Mouse (Mus musculus) skeletal muscle tissue, postnatal 0 days (tissue): ENCODE measurements around the gene Fam243. TPM values are rescaled to one million over a fixed set of nuclear protein-coding genes. Genes with fewer than 3 reads are reported as not detected.

Experiments
- polyA plus RNA-seq: library from polyadenylated mRNA; unstranded; fragments of >200 nt; fragmentation: Nextera tagmentation; extraction: Ambion mirVana; gene quantifications from 2 replicates; pipeline ENCODE4 v1.2.1, GENCODE M21; 2015

Fam243 gene
- not detected in 2 replicates for polyA plus RNA-seq

DNA sequence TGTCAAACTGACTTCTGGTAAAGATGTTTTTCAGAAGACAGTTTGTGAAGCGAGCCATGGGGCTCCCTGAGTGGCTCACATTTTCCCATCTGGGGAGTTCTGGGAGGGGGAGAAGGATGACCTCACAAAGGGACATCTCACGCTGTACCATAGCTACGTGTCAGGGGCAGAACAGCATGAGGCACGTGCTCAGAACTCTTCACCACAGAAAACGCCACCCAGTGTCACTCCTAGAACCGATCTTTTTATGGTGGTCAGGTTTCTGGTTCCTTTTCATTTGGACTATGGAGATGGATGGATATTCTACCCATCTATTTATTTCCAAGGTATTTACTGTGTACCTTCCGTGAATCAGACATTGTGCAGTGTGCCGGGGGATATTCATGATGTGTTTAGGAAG lies at the start of gene Fam243:
TSS of gene Fam243 (minus strand) at position 101 of the 400 bp plus-strand sequence.

DNA sequence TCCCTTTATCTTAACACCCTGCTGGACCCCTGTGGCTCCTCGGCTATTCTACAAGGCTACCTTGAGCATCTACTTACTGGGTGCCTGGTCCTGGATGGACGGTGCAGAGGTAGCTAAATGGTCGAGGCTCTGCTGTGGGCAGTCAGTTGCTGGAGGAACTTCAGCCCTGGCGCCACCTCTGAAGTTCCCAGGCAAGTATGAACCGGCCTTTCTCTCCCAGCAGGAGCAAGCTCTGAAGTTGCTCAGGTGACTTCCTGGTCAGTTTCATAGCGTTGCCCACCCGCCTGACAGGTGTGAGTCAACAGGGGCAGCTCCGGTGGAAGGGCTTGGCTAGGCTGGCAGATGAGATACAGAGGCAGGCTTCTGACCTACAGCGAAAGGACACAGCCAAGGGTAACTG lies 38.0 kb upstream of the Fam243 start, which contains the start of gene Kcne1:
TSS of gene Kcne1 (minus strand) at position 240 of the 400 bp plus-strand sequence.

DNA sequence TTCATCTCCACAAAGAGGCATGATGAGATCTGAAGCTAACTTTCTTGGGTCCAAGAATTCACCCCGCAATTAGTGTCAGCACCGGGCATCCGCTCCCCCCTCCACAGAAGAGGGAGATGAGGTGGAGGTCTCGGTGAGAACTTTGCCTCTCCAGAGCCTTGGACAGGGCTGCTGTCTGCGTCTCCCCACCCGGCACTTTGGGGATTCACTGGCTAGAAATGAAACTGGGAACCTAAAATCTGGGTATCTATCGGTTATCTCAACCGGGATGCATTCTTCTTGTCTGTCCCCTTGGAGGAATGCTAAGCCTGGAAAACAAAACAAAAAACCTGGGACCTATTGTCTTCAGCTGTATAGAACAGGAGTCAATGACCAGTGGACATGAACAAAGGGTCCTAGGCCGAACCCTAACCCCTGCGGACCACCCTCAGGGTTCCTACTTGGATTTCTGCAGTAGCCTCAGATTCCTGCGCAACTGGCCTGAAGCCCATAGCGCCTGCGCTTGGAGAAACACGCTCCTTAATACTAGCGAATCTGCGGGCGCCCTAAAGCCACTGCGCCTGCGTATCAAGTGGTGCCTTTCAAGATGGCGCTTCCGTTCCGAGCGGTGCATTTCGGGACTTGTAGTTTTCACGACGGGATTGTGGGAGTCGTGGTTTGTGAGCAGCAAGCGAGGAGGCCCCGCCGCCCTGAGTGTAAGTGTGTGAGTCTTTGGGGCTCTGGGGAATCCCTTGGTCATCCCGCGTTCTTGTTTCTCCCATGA lies 20.4 kb downstream of the Fam243 start, which contains the start of gene Smim11:
TSS of gene Smim11 (plus strand) at position 638 of the 763 bp plus-strand sequence.

DNA sequence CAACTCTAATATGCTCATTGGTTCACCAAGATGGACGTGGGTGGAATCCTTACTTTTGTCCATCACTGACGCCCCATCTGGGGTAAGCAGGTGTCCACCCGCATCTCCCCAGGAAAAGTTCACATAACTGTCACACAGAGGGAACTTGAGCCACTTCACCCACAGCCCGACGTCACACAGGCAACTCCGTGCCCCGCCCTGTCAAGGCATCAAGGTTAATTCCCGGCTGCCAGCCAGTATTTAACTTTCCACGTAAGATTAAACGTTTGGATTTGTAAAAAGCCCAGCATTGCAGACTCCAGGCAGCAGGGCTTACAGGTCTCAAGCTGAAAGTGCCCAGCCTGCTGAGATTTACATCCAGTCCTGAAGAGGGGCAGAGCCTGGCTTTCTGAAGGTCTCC lies 29.1 kb downstream of the Fam243 start, which contains the start of gene Kcne2:
TSS of gene Kcne2 (plus strand) at position 289 of the 400 bp plus-strand sequence.

Other genes with a start within 250 kb of the Fam243 start
- gene Kcne2, start 29.1 kb downstream of the Fam243 start, polyA plus RNA-seq: not detected in 2 replicates
- gene Smim11, start 20.2 kb downstream of the Fam243 start, polyA plus RNA-seq: 181 and 188 TPM in 2 replicates
- gene Kcne1, start 38.0 kb upstream of the Fam243 start, polyA plus RNA-seq: not detected in 2 replicates
- 22.9 and 23.4 TPM in 2 replicates for gene Rcan1, start 149.4 kb upstream of the Fam243 start, polyA plus RNA-seq
- gene Clic6, start 164.3 kb upstream of the Fam243 start, polyA plus RNA-seq: 0.18 and 0.32 TPM in 2 replicates